Mouse (Mus musculus): ENCODE measurements around the gene Smug1. TPM values are rescaled to one million over a fixed set of nuclear protein-coding genes. Genes with fewer than 3 reads are reported as not detected.

The Smug1 gene
- polyA plus RNA-seq, 2 experiments, result 3.8 to 4.4 TPM

GRCm38 (mm10) chr15:103120594-103120993, 46.3 kb downstream of the Smug1 start:
- TF ChIP-seq EP300 (IDR thresholded peaks at IDR 0.05; ENCODE audit: low read depth) (no peak), CTCF (IDR thresholded peaks at IDR 0.05; ENCODE audit: low read depth) (no peak)
- Histone ChIP-seq H3K27me3 (ENCODE audit: control insufficient read depth, insufficient read depth, low read length) (peaks cover 7% of the 10 kb centered on the region; the same call in 1 of the 2 replicates), H3K4me2 (ENCODE audit: low read depth) (no peak overlapping the region), H3K27ac (no peak overlapping the region), H3K9me3 (ENCODE audit: control insufficient read depth, low read length) (no peaks in the 10 kb centered on the region), H3K9ac (replicated peaks) (no peak overlapping the region), H3K4me3 (ENCODE audit: insufficient read depth in 1 of 2, low read depth in 2 of 2, low read length in 2 of 2) (no peak overlapping the region), H3K36me3 (replicated peaks; ENCODE audit: control insufficient read depth, insufficient read depth, low read depth) (no peaks in the 10 kb centered on the region), H3K4me1 (replicated peaks; ENCODE audit: control insufficient read depth in 2 of 2, insufficient read depth in 2 of 2, low read length in 1 of 2) (no peaks in the 10 kb centered on the region)
- no peak for DNase-seq (ENCODE audit: low read depth in 3 of 3, low spot score in 3 of 3)
- no peak for ATAC-seq (ENCODE audit: insufficient read depth)
- WGBS (ENCODE audit: insufficient replicate concordance), result 34% methylated on average over 11 of the region's 11 CpGs

- DNase-seq (ENCODE audit: low read depth in 3 of 3, low spot score in 3 of 3), result no peak
- no peak for ATAC-seq (ENCODE audit: insufficient read depth)
- Histone ChIP-seq H3K9ac (replicated peaks) (no peak overlapping the region), H3K4me2 (ENCODE audit: low read depth) (no peak overlapping the region), H3K36me3 (replicated peaks; ENCODE audit: control insufficient read depth, insufficient read depth, low read depth) (no peaks in the 10 kb centered on the region), H3K27ac (no peak overlapping the region), H3K4me1 (replicated peaks; ENCODE audit: control insufficient read depth in 2 of 2, insufficient read depth in 2 of 2, low read length in 1 of 2) (no peaks in the 10 kb centered on the region), H3K9me3 (ENCODE audit: control insufficient read depth, low read length) (no peaks in the 10 kb centered on the region), H3K27me3 (ENCODE audit: control insufficient read depth, insufficient read depth, low read length) (peaks cover 13% of the 10 kb centered on the region; the same call in 1 of the 2 replicates), H3K4me3 (ENCODE audit: insufficient read depth in 1 of 2, low read depth in 2 of 2, low read length in 2 of 2) (no peak overlapping the region)
- 29% methylated on average over 5 of the region's 5 CpGs for WGBS (ENCODE audit: insufficient replicate concordance)
- TF ChIP-seq EP300 (IDR thresholded peaks at IDR 0.05; ENCODE audit: low read depth), result no peak
- no peak for TF ChIP-seq CTCF (IDR thresholded peaks at IDR 0.05; ENCODE audit: low read depth)
Measured at GRCm38 (mm10) chr15:103115726-103116125, 51.2 kb downstream of the Smug1 start.

- 5% methylated on average over 9 of the region's 9 CpGs for WGBS (ENCODE audit: insufficient replicate concordance)
- Histone ChIP-seq H3K4me1 (replicated peaks; ENCODE audit: control insufficient read depth in 2 of 2, insufficient read depth in 2 of 2, low read length in 1 of 2) (no peaks in the 10 kb centered on the region), H3K27me3 (ENCODE audit: control insufficient read depth, insufficient read depth, low read length) (peaks cover 13% of the 10 kb centered on the region; the same call in 1 of the 2 replicates), H3K9ac (replicated peaks) (no peak overlapping the region), H3K27ac (no peak overlapping the region), H3K4me2 (ENCODE audit: low read depth) (no peak overlapping the region), H3K36me3 (replicated peaks; ENCODE audit: control insufficient read depth, insufficient read depth, low read depth) (no peaks in the 10 kb centered on the region), H3K9me3 (ENCODE audit: control insufficient read depth, low read length) (no peaks in the 10 kb centered on the region), H3K4me3 (ENCODE audit: insufficient read depth in 1 of 2, low read depth in 2 of 2, low read length in 2 of 2) (no peak overlapping the region)
- ATAC-seq (ENCODE audit: insufficient read depth), result no peak
- DNase-seq (ENCODE audit: low read depth in 3 of 3, low spot score in 3 of 3), result no peak
- TF ChIP-seq EP300 (IDR thresholded peaks at IDR 0.05; ENCODE audit: low read depth) (no peak), CTCF (IDR thresholded peaks at IDR 0.05; ENCODE audit: low read depth) (no peak)
Measured at GRCm38 (mm10) chr15:103115256-103115655, 51.6 kb downstream of the Smug1 start.

GRCm38 (mm10) chr15:103113077-103113476, 53.8 kb downstream of the Smug1 start:
- no peak overlapping the region for H3K4me3 ChIP-seq (ENCODE audit: insufficient read depth in 1 of 2, low read depth in 2 of 2, low read length in 2 of 2)
- no peak overlapping the region for H3K9ac ChIP-seq (replicated peaks)
- H3K36me3 ChIP-seq (replicated peaks; ENCODE audit: control insufficient read depth, insufficient read depth, low read depth), result no peaks in the 10 kb centered on the region
- H3K4me2 ChIP-seq (ENCODE audit: low read depth), result no peak overlapping the region
- peaks cover 13% of the 10 kb centered on the region; the same call in 1 of the 2 replicates for H3K27me3 ChIP-seq (ENCODE audit: control insufficient read depth, insufficient read depth, low read length)
- H3K27ac ChIP-seq, result no peak overlapping the region
- no peaks in the 10 kb centered on the region for H3K4me1 ChIP-seq (replicated peaks; ENCODE audit: control insufficient read depth in 2 of 2, insufficient read depth in 2 of 2, low read length in 1 of 2)
- ATAC-seq (ENCODE audit: insufficient read depth), result no peak
- no peak for TF ChIP-seq EP300 (IDR thresholded peaks at IDR 0.05; ENCODE audit: low read depth)
- 0 out of 2 replicates have a peak, but pooled peaks have one; percentile 20 for TF ChIP-seq CTCF (IDR thresholded peaks at IDR 0.05; ENCODE audit: low read depth)
- DNase-seq (ENCODE audit: low read depth in 3 of 3, low spot score in 3 of 3), result no peak
- 48% methylated on average over 6 of the region's 6 CpGs for WGBS (ENCODE audit: insufficient replicate concordance)
- H3K9me3 ChIP-seq (ENCODE audit: control insufficient read depth, low read length), result no peaks in the 10 kb centered on the region

GRCm38 (mm10) chr15:103112309-103112708, 54.6 kb downstream of the Smug1 start:
- WGBS (ENCODE audit: insufficient replicate concordance), result 53% methylated on average over 2 of the region's 2 CpGs
- Histone ChIP-seq H3K9ac (replicated peaks) (no peak overlapping the region), H3K36me3 (replicated peaks; ENCODE audit: control insufficient read depth, insufficient read depth, low read depth) (no peaks in the 10 kb centered on the region), H3K4me3 (ENCODE audit: insufficient read depth in 1 of 2, low read depth in 2 of 2, low read length in 2 of 2) (no peak overlapping the region), H3K4me1 (replicated peaks; ENCODE audit: control insufficient read depth in 2 of 2, insufficient read depth in 2 of 2, low read length in 1 of 2) (no peaks in the 10 kb centered on the region), H3K9me3 (ENCODE audit: control insufficient read depth, low read length) (no peaks in the 10 kb centered on the region), H3K27me3 (ENCODE audit: control insufficient read depth, insufficient read depth, low read length) (peaks cover 15% of the 10 kb centered on the region), H3K4me2 (ENCODE audit: low read depth) (no peak overlapping the region), H3K27ac (no peak overlapping the region)
- TF ChIP-seq CTCF (IDR thresholded peaks at IDR 0.05; ENCODE audit: low read depth) (no peak), EP300 (IDR thresholded peaks at IDR 0.05; ENCODE audit: low read depth) (no peak)
- no peak for ATAC-seq (ENCODE audit: insufficient read depth)
- DNase-seq (ENCODE audit: low read depth in 3 of 3, low spot score in 3 of 3), result no peak
